Comparison of ENCODE assay signal across 17 mouse cellular contexts in the genomic region with DNA sequence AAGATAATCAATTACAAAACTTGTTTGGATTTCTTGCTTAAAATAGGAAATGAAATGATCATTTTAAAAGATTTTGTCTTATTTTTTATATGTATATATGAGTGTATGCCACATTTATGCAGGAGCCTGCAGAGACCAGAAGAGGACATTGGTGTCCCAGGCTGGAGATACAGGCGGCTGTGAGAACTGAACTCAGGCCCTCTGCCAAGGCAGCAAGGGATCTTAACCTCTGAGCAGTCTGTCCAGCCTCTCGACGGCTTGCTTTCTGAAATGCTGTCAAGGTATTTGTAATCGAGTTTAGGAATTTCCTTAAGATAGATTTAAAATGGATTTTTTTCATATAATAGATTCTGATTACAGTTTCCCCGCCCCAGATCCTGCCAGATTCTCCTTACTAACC. TPM values are rescaled to one million over a fixed set of nuclear protein-coding genes. Genes with fewer than 3 reads are reported as not detected.
DNase-seq lines count a peak whose midpoint lies in the region; ATAC-seq and TF ChIP-seq lines count a peak whose summit lies in the region.
"Had no signal": no experiment of that assay in that cellular context is flagged by ENCODE, and none has a peak within 500 bp of the region (broad histone marks: within the 10 kb centered on the region; RNA-seq: fewer than 3 reads in every experiment).

No protein-coding gene starts in this region.

- H3K27me3 ChIP-seq in kidney, postnatal 0 days (ENCODE audit: insufficient read depth, low read length) = no peaks in the 10 kb centered on the region
- H3K27me3 ChIP-seq in kidney, embryonic 15.5 days = no peaks in the 10 kb centered on the region
- no peaks in the 10 kb centered on the region for H3K27me3 ChIP-seq in kidney, embryonic 16.5 days (ENCODE audit: insufficient read depth, low read length)
- H3K27me3 ChIP-seq: embryonic facial prominence, embryonic 12.5 days; forebrain, embryonic 15.5 days; heart, embryonic 12.5 days; hindbrain, embryonic 15.5 days had no signal

- WGBS in kidney, postnatal 0 days = 65% methylated on average over 5 of the region's 5 CpGs
- WGBS in kidney, embryonic 15.5 days = 66% methylated on average over 5 of the region's 5 CpGs
- 73% methylated on average over 5 of the region's 5 CpGs for WGBS in kidney, embryonic 16.5 days

- no peak for TF ChIP-seq CTCF in gastrocnemius, adult 2 months (IDR thresholded peaks at IDR 0.05)
- TF ChIP-seq CTCF in kidney, postnatal 0 days (IDR thresholded peaks at IDR 0.05; ENCODE audit: low read depth) = no peak
- no peak for TF ChIP-seq CTCF in layer of hippocampus, adult 2 months (conservative IDR thresholded peaks at IDR 0.05)

- no peak overlapping the region for H3K4me3 ChIP-seq in gastrocnemius, adult 2 months
- no peak overlapping the region for H3K4me3 ChIP-seq in kidney, postnatal 0 days (replicated peaks; ENCODE audit: low read depth, low read length)
- no peak overlapping the region for H3K4me3 ChIP-seq in kidney, embryonic 15.5 days (replicated peaks)
- H3K4me3 ChIP-seq in kidney, embryonic 16.5 days (ENCODE audit: low read length) = no peak overlapping the region
- no peak overlapping the region for H3K4me3 ChIP-seq in layer of hippocampus, adult 2 months
- H3K4me3 ChIP-seq: embryonic facial prominence, embryonic 12.5 days; forebrain, embryonic 15.5 days; heart, adult 2 months; heart, embryonic 12.5 days; hindbrain, embryonic 15.5 days had no signal

- H3K4me2 ChIP-seq in kidney, postnatal 0 days (ENCODE audit: low read length) = no peak overlapping the region
- no peak overlapping the region for H3K4me2 ChIP-seq in kidney, embryonic 15.5 days
- H3K4me2 ChIP-seq in kidney, embryonic 16.5 days (replicated peaks; ENCODE audit: low read depth, low read length) = no peak overlapping the region
- H3K4me2 ChIP-seq: embryonic facial prominence, embryonic 12.5 days; forebrain, embryonic 15.5 days; heart, embryonic 12.5 days; hindbrain, embryonic 15.5 days had no signal

- peak; percentile 24 for DNase-seq in gastrocnemius, adult 2 months
- DNase-seq in gastrocnemius, postnatal 36 days = no peak
- DNase-seq in kidney, postnatal 0 days (ENCODE audit: low spot score) = no peak
- DNase-seq in kidney, postnatal 36 days = peak; percentile 17 to 35
- no peak for DNase-seq in layer of hippocampus, adult 2 months (ENCODE audit: low spot score in 2 of 2)
- DNase-seq: adrenal gland, postnatal 14 days; cerebellum, adult 11-12 months; cerebellum, adult 9-10 months; cerebellum, postnatal 25 days; heart, postnatal 36 days had no signal

- no peak overlapping the region for H3K9ac ChIP-seq in kidney, postnatal 0 days (ENCODE audit: low read depth, low read length)
- no peak overlapping the region for H3K9ac ChIP-seq in kidney, embryonic 15.5 days
- H3K9ac ChIP-seq in kidney, embryonic 16.5 days (replicated peaks; ENCODE audit: low read length) = no peak overlapping the region
- H3K9ac ChIP-seq: embryonic facial prominence, embryonic 12.5 days; forebrain, embryonic 15.5 days; heart, embryonic 12.5 days; hindbrain, embryonic 15.5 days had no signal

- H3K36me3 ChIP-seq in kidney, postnatal 0 days (ENCODE audit: insufficient read depth, low read length) = no peaks in the 10 kb centered on the region
- H3K36me3 ChIP-seq in kidney, embryonic 15.5 days = no peaks in the 10 kb centered on the region
- H3K36me3 ChIP-seq in kidney, embryonic 16.5 days (ENCODE audit: insufficient read depth, low read length) = no peaks in the 10 kb centered on the region
- H3K36me3 ChIP-seq: embryonic facial prominence, embryonic 12.5 days; forebrain, embryonic 15.5 days; heart, embryonic 12.5 days; hindbrain, embryonic 15.5 days had no signal

- no peaks in the 10 kb centered on the region for H3K4me1 ChIP-seq in kidney, postnatal 0 days (replicated peaks; ENCODE audit: insufficient read depth, low read length)
- H3K4me1 ChIP-seq in kidney, embryonic 15.5 days = no peaks in the 10 kb centered on the region
- no peaks in the 10 kb centered on the region for H3K4me1 ChIP-seq in kidney, embryonic 16.5 days (ENCODE audit: insufficient read depth, low read length)
- H3K4me1 ChIP-seq: embryonic facial prominence, embryonic 12.5 days; forebrain, embryonic 15.5 days; heart, embryonic 12.5 days; hindbrain, embryonic 15.5 days had no signal

- H3K9me3 ChIP-seq in kidney, postnatal 0 days (replicated peaks; ENCODE audit: low read length) = no peaks in the 10 kb centered on the region
- no peaks in the 10 kb centered on the region for H3K9me3 ChIP-seq in kidney, embryonic 15.5 days (replicated peaks)
- H3K9me3 ChIP-seq in kidney, embryonic 16.5 days (ENCODE audit: low read length) = no peaks in the 10 kb centered on the region
- H3K9me3 ChIP-seq: embryonic facial prominence, embryonic 12.5 days; forebrain, embryonic 15.5 days; heart, embryonic 12.5 days; hindbrain, embryonic 15.5 days had no signal

- no peak for ATAC-seq in kidney, postnatal 0 days (replicated peaks; ENCODE audit: low FRiP score, low read depth)
- no peak for ATAC-seq in kidney, embryonic 15.5 days (replicated peaks; ENCODE audit: low FRiP score)
- no peak for ATAC-seq in kidney, embryonic 16.5 days (ENCODE audit: low FRiP score, low TSS enrichment)
- ATAC-seq: forebrain, embryonic 15.5 days had no signal

- intact Hi-C loops in gastrocnemius, adult 2 months (cut with DNase I) = no loop called here
- intact Hi-C loops in gastrocnemius, postnatal 36 days (cut with DNase I) = no loop called here

- no peak overlapping the region for H3K27ac ChIP-seq in gastrocnemius, adult 2 months
- 0 out of 2 replicates have a peak overlapping the region, but pooled peaks have one; percentile 13 for H3K27ac ChIP-seq in kidney, postnatal 0 days
- H3K27ac ChIP-seq in kidney, embryonic 15.5 days = no peak overlapping the region
- no peak overlapping the region for H3K27ac ChIP-seq in kidney, embryonic 16.5 days (ENCODE audit: low read length)
- H3K27ac ChIP-seq in layer of hippocampus, adult 2 months = no peak overlapping the region
- H3K27ac ChIP-seq: embryonic facial prominence, embryonic 12.5 days; forebrain, embryonic 15.5 days; heart, adult 2 months; hindbrain, embryonic 15.5 days had no signal

RNA-seq across cellular contexts. Expression of gene Ak5, which starts 20.4 kb away (rescaled TPM):
- total RNA-seq in gastrocnemius, adult 2 months (2021) = under 1 TPM in 1 of 2 experiments, not detected in 1; 0.33 TPM
- under 1 TPM; 0.26 to 0.27 TPM for total RNA-seq in gastrocnemius, postnatal 36 days (2021)
- 4.6 and 5.9 TPM in 2 replicates for polyA plus RNA-seq in kidney, postnatal 0 days (2015; fragmentation: Nextera tagmentation; extraction: Ambion mirVana)
- polyA plus RNA-seq in kidney, embryonic 15.5 days (2015; fragmentation: Nextera tagmentation; extraction: Ambion mirVana) = 3.1 and 3.6 TPM in 2 replicates
- 3.7 and 5.9 TPM in 2 replicates for polyA plus RNA-seq in kidney, embryonic 16.5 days (2015; fragmentation: Nextera tagmentation; extraction: Ambion mirVana)
- 100 to 1,000 TPM; 245 to 266 TPM for total RNA-seq in layer of hippocampus, adult 2 months (2021)
- total RNA-seq: heart, adult 2 months had no signal

RNA-seq across cellular contexts. Expression of gene Pigk, which starts 25.4 kb away (rescaled TPM):
- total RNA-seq in gastrocnemius, adult 2 months (2021) = 10 to 100 TPM; 16.6 to 23.0 TPM
- 10 to 100 TPM; 16.4 to 18.6 TPM for total RNA-seq in gastrocnemius, postnatal 36 days (2021)
- polyA plus RNA-seq in kidney, postnatal 0 days (2015; fragmentation: Nextera tagmentation; extraction: Ambion mirVana) = 48.5 and 55.3 TPM in 2 replicates
- polyA plus RNA-seq in kidney, embryonic 15.5 days (2015; fragmentation: Nextera tagmentation; extraction: Ambion mirVana) = 42.2 and 45.6 TPM in 2 replicates
- polyA plus RNA-seq in kidney, embryonic 16.5 days (2015; fragmentation: Nextera tagmentation; extraction: Ambion mirVana) = 43.9 and 47.9 TPM in 2 replicates
- 10 to 100 TPM; 46.1 to 48.3 TPM for total RNA-seq in layer of hippocampus, adult 2 months (2021)

Comparison
In these comparisons a context has a peak if more than half of its experiments do, and no peak if none do; other contexts are left out.
1. DNase-seq: peak in gastrocnemius, adult 2 months (single experiment) and kidney, postnatal 36 days (2 of 2); none in gastrocnemius, postnatal 36 days (0 of 2), kidney, postnatal 0 days (single experiment) and layer of hippocampus, adult 2 months (0 of 2).
2. RNA of gene Ak5, which starts 20.4 kb away (total RNA-seq): 245 to 266 TPM in layer of hippocampus, adult 2 months; 0.33 TPM in gastrocnemius, adult 2 months and 0.26 to 0.27 TPM in gastrocnemius, postnatal 36 days; every median in the first group is over 100 times any median in the second.